Mouse (Mus musculus) heart, adult 2 months (tissue): ENCODE results near the gene Sdk2.

Source experiments
- EP300 ChIP-seq: fragments of 200-500 bp; IDR thresholded peaks from 2 replicates; pipeline ENCODE4 v1.6.1; 2011; ENCODE audit warnings: low read depth, low read length, control low read depth; ENCODE audit not compliant: insufficient read depth
- POLR2A ChIP-seq: fragments of 200-500 bp; IDR thresholded peaks from 2 replicates; pipeline ENCODE4 v1.6.1; 2011; ENCODE audit warnings: mild to moderate bottlenecking, low read depth, low read length, control low read depth; ENCODE audit not compliant: insufficient read depth

- TF ChIP-seq EP300 (no peak), POLR2A (no peak)
These were observed 96.8 kb downstream of the Sdk2 start for GRCm38 (mm10) chr11:113970026-113970425.
